Mouse (Mus musculus): ENCODE results near the gene Kcnd2. TPM values are rescaled to one million over a fixed set of nuclear protein-coding genes. Genes with fewer than 3 reads are reported as not detected.

Gene Kcnd2
- polyA plus RNA-seq (2011; ENCODE audit: insufficient read depth, insufficient read length, low replicate concordance, missing spikeins) = 0.47 TPM in 1 of 2 replicates, not detected in the other

DNA sequence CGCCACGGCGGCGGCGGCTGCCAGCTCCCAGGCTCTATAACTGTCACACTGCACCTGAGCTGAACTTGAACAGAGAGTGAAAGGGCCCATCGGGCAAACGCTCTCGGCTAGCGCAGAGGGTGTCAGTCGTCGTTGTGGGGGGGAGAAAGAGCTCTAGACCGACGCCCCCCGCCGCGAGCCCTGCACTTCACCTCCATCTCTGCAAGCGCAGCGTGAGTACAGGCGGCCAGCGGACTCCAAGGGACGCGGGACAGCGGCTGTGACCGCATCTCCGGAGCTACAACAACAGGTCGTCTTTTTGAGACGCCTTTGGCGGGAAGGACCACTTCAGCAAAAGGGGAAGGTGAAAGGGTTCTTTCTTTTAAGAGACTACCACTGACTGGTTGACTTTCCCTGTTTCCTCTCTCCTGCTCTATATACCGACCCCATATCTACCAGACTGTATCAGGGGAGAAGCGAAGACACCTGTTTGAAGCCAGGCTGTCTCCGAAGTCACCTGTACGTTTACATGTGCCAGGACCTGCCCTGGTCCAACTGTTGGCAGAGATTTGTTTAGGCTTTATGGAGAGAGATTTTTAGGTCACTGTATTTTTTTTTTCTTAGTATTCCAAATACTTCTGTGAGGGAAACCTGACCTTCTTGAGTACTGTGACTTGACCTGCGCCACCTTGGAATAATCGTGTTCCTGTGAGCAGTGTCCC lies at the start of gene Kcnd2:
Kcnd2 (plus strand) TSS at position 13 of the 701 bp plus-strand sequence.
- no peak for TF ChIP-seq POLR2A (IDR thresholded peaks at IDR 0.05; ENCODE audit: borderline replicate concordance, control insufficient read depth, low read depth, low read length)
- TF ChIP-seq CTCF (IDR thresholded peaks at IDR 0.05; ENCODE audit: control insufficient read depth, insufficient read depth, low read length) = no peak
- 10% methylated on average over 34 of the region's 34 CpGs for WGBS
- H3K4me3 ChIP-seq (replicated peaks; ENCODE audit: control insufficient read depth, low read depth, low read length) = no peak within 1 kb of the TSS
- H3K27ac ChIP-seq (ENCODE audit: control insufficient read depth, insufficient read depth, low read depth, low read length, poor library complexity) = no peak within 1 kb of the TSS; the same call in 1 of the 2 replicates
- H3K4me1 ChIP-seq (ENCODE audit: control insufficient read depth, insufficient read depth, low read length) = no peaks in the 10 kb centered on the region

DNA sequence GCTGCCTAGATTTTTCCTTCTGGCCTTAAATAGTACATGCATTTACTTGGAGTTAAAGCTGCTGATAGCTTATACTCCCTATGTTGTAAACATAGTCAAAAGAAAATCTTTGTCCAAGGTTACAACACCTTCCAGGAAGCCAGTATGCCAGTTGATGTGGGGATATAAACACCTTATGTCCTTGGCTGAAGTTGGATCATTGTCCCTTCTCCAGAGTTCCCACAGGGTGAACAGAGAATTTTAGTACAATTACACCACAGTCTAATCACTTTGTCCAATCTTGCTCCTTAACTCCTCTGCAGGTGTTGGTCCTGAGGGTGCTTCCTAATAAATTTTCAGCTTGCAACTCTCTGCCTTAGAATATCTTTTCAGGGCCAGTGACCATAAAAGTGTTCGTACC lies 48.7 kb upstream of the Kcnd2 start:
- H3K4me1 ChIP-seq (ENCODE audit: control insufficient read depth, insufficient read depth, low read length) = no peaks in the 10 kb centered on the region
- H3K27ac ChIP-seq (ENCODE audit: control insufficient read depth, insufficient read depth, low read depth, low read length, poor library complexity) = no peak overlapping the region
- H3K4me3 ChIP-seq (replicated peaks; ENCODE audit: control insufficient read depth, low read depth, low read length) = no peak overlapping the region
- TF ChIP-seq POLR2A (IDR thresholded peaks at IDR 0.05; ENCODE audit: borderline replicate concordance, control insufficient read depth, low read depth, low read length) (no peak), CTCF (IDR thresholded peaks at IDR 0.05; ENCODE audit: control insufficient read depth, insufficient read depth, low read length) (no peak)
- 51% methylated on average over 1 of the region's 1 CpGs for WGBS

DNA sequence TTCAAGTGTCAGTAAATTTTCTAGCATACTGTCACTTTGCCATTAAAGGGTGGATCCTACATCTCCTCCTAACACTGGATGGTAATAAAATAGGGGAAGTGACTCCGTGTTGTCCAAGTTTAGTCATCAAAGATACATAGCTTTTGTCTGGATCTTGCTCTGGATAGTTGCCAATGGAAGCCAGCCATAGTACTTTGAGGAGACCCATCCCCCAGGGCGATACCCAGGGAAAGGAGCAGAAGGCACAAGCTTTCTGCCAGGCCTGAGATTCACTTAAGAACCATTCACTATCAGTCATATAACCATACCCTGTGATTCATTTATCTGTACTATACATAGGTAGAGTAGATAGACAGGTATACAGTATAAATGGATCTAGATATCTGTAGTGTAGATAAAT lies 20.0 kb upstream of the Kcnd2 start:
- H3K4me3 ChIP-seq (replicated peaks; ENCODE audit: control insufficient read depth, low read depth, low read length) = no peak overlapping the region
- TF ChIP-seq CTCF (IDR thresholded peaks at IDR 0.05; ENCODE audit: control insufficient read depth, insufficient read depth, low read length) (no peak), POLR2A (IDR thresholded peaks at IDR 0.05; ENCODE audit: borderline replicate concordance, control insufficient read depth, low read depth, low read length) (no peak)
- H3K4me1 ChIP-seq (ENCODE audit: control insufficient read depth, insufficient read depth, low read length) = no peaks in the 10 kb centered on the region
- H3K27ac ChIP-seq (ENCODE audit: control insufficient read depth, insufficient read depth, low read depth, low read length, poor library complexity) = no peak overlapping the region
- 65% methylated on average over 2 of the region's 2 CpGs for WGBS

DNA sequence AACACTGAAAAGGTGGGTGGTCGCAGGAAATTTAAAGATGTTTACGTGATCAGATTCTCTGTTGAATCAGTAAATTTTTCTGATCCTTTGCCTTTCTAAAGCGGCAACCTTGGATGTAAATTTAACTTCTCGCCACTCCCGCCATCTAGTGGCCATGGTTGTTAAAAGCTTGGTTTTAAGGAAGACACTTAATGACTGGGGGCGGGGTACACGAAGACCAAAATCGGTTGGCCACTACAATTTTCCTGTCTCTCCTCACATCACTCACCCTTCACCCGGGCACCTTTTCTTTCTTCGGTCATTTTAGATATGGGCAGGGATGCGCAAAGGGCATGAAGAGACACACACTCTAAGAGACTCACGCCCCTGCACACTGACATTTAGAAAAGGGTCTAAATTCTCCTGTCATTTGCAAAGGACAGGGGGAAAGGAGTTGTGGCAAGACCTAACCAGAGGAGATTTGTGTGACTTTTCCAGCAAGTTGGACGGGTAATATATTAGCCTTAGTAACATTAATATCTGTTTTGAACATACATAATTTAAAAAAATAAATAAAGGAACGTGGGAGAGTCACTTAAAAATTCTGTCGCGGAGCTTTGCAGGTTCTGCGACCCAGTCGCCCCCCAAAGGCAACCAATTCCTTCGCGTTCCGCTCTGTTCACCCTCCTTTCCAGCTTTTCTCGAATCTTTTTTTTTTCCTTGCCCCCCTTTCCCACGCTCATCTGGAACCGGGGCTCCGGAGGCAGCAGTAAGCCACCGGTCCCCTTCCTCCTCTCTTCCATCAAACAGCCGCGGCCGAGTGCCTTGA lies 1.2 kb upstream of the Kcnd2 start:
- Histone ChIP-seq H3K4me1 (ENCODE audit: control insufficient read depth, insufficient read depth, low read length) (no peaks in the 10 kb centered on the region), H3K27ac (ENCODE audit: control insufficient read depth, insufficient read depth, low read depth, low read length, poor library complexity) (no peak overlapping the region), H3K4me3 (replicated peaks; ENCODE audit: control insufficient read depth, low read depth, low read length) (no peak overlapping the region)
- WGBS = 2% methylated on average over 29 of the region's 29 CpGs
- TF ChIP-seq CTCF (IDR thresholded peaks at IDR 0.05; ENCODE audit: control insufficient read depth, insufficient read depth, low read length) (no peak), POLR2A (IDR thresholded peaks at IDR 0.05; ENCODE audit: borderline replicate concordance, control insufficient read depth, low read depth, low read length) (no peak)

DNA sequence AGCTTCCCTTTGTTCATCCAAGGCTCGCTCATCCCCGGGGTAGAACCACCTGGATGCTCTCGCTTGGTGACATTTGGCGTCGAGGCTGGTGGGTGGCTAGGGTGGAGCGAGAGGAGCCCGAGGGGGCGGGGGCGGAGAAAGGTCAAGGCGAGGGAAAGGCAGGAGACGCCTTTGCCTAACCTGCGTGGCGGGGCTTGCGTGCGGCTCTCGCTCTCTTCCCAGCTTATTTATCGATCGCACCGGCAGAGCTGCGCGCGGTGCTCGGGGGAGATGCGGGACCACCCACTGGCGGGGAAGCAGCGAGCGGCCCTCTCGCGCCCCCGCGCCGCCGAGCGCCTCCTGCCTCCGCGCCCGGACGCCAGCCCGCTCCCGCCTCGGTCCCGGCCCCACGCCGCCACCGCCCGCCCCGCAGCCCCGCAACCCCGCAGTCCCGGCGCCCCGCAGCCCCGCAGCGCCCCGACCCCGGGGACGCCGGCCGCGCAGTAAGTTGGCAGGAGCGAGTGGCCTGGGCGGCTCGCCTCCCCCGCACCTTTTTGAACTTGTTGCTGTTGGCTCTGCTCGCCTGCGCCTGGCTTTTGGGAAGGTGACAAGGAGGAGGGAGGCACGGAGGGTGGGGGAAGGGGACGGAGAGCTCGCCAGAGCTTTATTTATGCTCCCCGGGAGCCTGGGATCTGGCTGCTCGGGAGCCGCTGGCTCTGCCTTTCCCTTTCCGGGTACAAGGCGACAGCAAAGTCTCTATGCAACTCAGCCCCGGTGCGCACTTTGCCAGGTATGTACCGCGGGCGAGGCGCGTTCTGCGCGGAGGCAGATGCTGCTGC lies 421 bp upstream of the Kcnd2 start:
- Histone ChIP-seq H3K4me1 (ENCODE audit: control insufficient read depth, insufficient read depth, low read length) (no peaks in the 10 kb centered on the region), H3K27ac (ENCODE audit: control insufficient read depth, insufficient read depth, low read depth, low read length, poor library complexity) (no peak overlapping the region; the same call in 1 of the 2 replicates), H3K4me3 (replicated peaks; ENCODE audit: control insufficient read depth, low read depth, low read length) (no peak overlapping the region)
- TF ChIP-seq POLR2A (IDR thresholded peaks at IDR 0.05; ENCODE audit: borderline replicate concordance, control insufficient read depth, low read depth, low read length) (no peak), CTCF (IDR thresholded peaks at IDR 0.05; ENCODE audit: control insufficient read depth, insufficient read depth, low read length) (no peak)
- 2% methylated on average over 77 of the region's 83 CpGs for WGBS

DNA sequence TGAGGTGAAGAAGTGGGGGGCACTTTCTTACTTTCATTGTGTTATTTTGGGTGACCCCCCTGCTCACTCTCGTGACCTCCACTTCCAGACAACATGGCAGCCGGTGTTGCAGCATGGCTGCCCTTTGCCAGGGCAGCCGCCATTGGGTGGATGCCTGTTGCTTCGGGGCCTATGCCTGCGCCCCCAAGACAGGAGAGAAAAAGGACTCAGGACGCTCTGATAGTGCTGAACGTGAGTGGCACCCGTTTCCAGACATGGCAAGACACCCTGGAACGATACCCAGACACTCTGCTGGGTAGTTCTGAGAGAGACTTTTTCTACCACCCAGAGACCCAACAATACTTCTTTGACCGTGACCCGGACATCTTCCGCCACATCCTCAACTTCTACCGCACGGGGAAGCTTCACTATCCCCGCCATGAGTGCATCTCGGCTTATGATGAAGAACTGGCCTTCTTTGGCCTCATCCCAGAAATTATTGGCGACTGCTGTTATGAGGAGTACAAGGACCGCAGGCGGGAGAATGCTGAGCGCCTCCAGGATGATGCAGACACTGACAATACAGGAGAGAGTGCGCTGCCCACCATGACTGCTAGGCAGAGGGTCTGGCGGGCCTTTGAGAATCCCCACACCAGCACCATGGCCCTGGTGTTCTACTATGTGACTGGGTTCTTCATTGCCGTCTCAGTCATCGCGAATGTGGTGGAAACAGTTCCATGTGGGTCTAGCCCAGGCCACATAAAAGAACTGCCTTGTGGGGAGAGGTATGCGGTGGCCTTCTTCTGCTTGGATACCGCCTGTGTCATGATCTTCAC lies 1.1 kb downstream of the Kcnd2 start:
- WGBS = 79% methylated on average over 27 of the region's 27 CpGs
- no peaks in the 10 kb centered on the region for H3K4me1 ChIP-seq (ENCODE audit: control insufficient read depth, insufficient read depth, low read length)
- no peak for TF ChIP-seq POLR2A (IDR thresholded peaks at IDR 0.05; ENCODE audit: borderline replicate concordance, control insufficient read depth, low read depth, low read length)
- no peak overlapping the region for H3K27ac ChIP-seq (ENCODE audit: control insufficient read depth, insufficient read depth, low read depth, low read length, poor library complexity)
- H3K4me3 ChIP-seq (replicated peaks; ENCODE audit: control insufficient read depth, low read depth, low read length) = no peak overlapping the region

DNA sequence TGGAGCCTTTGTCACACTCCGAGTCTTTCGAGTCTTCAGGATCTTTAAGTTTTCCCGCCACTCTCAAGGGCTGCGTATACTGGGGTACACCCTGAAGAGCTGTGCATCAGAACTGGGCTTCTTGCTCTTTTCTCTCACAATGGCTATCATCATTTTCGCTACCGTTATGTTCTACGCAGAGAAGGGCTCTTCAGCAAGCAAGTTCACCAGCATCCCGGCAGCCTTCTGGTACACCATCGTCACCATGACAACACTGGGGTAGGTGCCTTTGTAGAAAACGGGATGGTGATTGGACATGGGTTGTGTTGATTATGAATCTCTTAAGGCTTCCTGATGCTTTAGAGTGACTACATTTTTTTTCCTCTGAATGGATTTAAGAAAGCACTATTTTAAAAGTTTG lies 1.9 kb downstream of the Kcnd2 start:
- 88% methylated on average over 10 of the region's 10 CpGs for WGBS
- no peaks in the 10 kb centered on the region for H3K4me1 ChIP-seq (ENCODE audit: control insufficient read depth, insufficient read depth, low read length)
- no peak overlapping the region for H3K4me3 ChIP-seq (replicated peaks; ENCODE audit: control insufficient read depth, low read depth, low read length)
- no peak overlapping the region for H3K27ac ChIP-seq (ENCODE audit: control insufficient read depth, insufficient read depth, low read depth, low read length, poor library complexity)
- TF ChIP-seq POLR2A (IDR thresholded peaks at IDR 0.05; ENCODE audit: borderline replicate concordance, control insufficient read depth, low read depth, low read length) (no peak), CTCF (IDR thresholded peaks at IDR 0.05; ENCODE audit: control insufficient read depth, insufficient read depth, low read length) (no peak)

Data from bone marrow, adult 2 months (tissue).